Mouse (Mus musculus) cerebellum, adult 2 months (tissue): Measurements from ENCODE around the gene Efemp1. TPM values are rescaled to one million over a fixed set of nuclear protein-coding genes. Genes with fewer than 3 reads are reported as not detected.

ENCODE experiments used
- DNase-seq, 2 experiments: peaks; one replicate each; pipeline ENCODE4 v3.0.0; 2021
- H3K27ac ChIP-seq: fragments of 200-500 bp; 2 replicates; pipeline ENCODE4 v1.5.1; 2012; ENCODE audit warnings: low read length, control low read depth, inconsistent platforms; ENCODE audit not compliant: insufficient read depth
- H3K27me3 ChIP-seq: fragments of 200-500 bp; 2 replicates; pipeline ENCODE4 v1.6.1; 2012; ENCODE audit warnings: inconsistent platforms, mild to moderate bottlenecking, low read length, moderate library complexity; ENCODE audit not compliant: control insufficient read depth, insufficient read depth
- H3K4me1 ChIP-seq: fragments of 200-500 bp; 2 replicates; pipeline ENCODE4 v1.6.1; 2011; ENCODE audit warnings: low read length; ENCODE audit not compliant: control insufficient read depth, insufficient read depth
- H3K4me3 ChIP-seq: fragments of 200-500 bp; replicated peaks from 2 replicates; pipeline ENCODE3; 2011; ENCODE audit warnings: mild to moderate bottlenecking, low read depth, low read length, control low read depth; ENCODE audit not compliant: insufficient read depth
- CTCF ChIP-seq: fragments of 200-500 bp; IDR thresholded peaks from 2 replicates; pipeline ENCODE4 v1.5.1; 2011; ENCODE audit warnings: low read depth, mild to moderate bottlenecking, control low read depth, low read length, moderate library complexity, borderline replicate concordance; ENCODE audit not compliant: insufficient read depth
- POLR2A ChIP-seq: fragments of 200-500 bp; IDR thresholded peaks from 2 replicates; pipeline ENCODE4 v1.6.1; 2011; ENCODE audit warnings: low read length, control low read depth, borderline replicate concordance; ENCODE audit not compliant: insufficient read depth
- WGBS: fragments of 180-500 bp; shearing (Covaris S2); methylation state at CpG from one replicate; pipeline ENCODE4 v1.1.7; 2018; 5-methylcytosine and 5-hydroxymethylcytosine counted together
- polyA plus RNA-seq: library from polyadenylated mRNA; depleted of rRNA; stranded (reverse); fragments of >200 nt; gene quantifications from 2 replicates; pipeline ENCODE4 v1.2.3, GENCODE M21; 2012

Gene Efemp1
- polyA plus RNA-seq, 1 experiment = 11.6 TPM

GRCm38 (mm10) chr11:28899420-28899819 lies 46.4 kb downstream of the Efemp1 start:
- Histone ChIP-seq H3K27me3 (no peaks in the 10 kb centered on the region), H3K4me3 (no peak overlapping the region), H3K4me1 (no peaks in the 10 kb centered on the region), H3K27ac (no peak overlapping the region)
- WGBS = 11% methylated on average over 1 of the region's 1 CpGs
- TF ChIP-seq CTCF = no peak
- DNase-seq = no peak

DNA sequence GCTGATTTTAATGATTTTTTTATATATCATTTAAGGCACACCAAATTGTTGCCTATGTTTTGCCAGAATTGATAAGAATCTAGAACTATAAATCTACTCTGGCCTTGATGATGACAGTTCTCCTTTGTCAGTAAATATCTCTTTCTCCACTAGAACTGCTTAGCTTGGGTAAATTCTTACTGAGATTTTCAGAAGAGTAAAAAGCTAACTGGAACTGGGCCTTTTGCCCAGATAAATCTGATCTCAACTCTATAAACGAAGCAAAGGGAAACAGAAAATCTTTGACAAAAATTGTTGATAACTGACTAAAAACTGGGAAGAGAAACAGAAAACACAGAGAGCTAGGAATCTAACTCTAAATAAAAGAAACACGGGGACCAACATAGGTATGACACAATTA lies 51.6 kb downstream of the Efemp1 start:
- no peak for TF ChIP-seq POLR2A
- TF ChIP-seq CTCF = no peak
- H3K4me1 ChIP-seq = no peaks in the 10 kb centered on the region
- WGBS = 72% methylated on average over 2 of the region's 2 CpGs
- no peak overlapping the region for H3K27ac ChIP-seq
- H3K4me3 ChIP-seq = no peak overlapping the region
- H3K27me3 ChIP-seq = no peaks in the 10 kb centered on the region
- DNase-seq = no peak

- no peak overlapping the region for H3K4me3 ChIP-seq
- no peaks in the 10 kb centered on the region for H3K4me1 ChIP-seq
- H3K27me3 ChIP-seq = no peaks in the 10 kb centered on the region
- WGBS = 66% methylated on average over 3 of the region's 3 CpGs
- H3K27ac ChIP-seq = no peak overlapping the region
- peak in 1 of 2 experiments; percentile 2 for DNase-seq
- TF ChIP-seq POLR2A = no peak
- TF ChIP-seq CTCF = no peak
Measured at GRCm38 (mm10) chr11:28906288-28906687, 53.3 kb downstream of the Efemp1 start.

DNA sequence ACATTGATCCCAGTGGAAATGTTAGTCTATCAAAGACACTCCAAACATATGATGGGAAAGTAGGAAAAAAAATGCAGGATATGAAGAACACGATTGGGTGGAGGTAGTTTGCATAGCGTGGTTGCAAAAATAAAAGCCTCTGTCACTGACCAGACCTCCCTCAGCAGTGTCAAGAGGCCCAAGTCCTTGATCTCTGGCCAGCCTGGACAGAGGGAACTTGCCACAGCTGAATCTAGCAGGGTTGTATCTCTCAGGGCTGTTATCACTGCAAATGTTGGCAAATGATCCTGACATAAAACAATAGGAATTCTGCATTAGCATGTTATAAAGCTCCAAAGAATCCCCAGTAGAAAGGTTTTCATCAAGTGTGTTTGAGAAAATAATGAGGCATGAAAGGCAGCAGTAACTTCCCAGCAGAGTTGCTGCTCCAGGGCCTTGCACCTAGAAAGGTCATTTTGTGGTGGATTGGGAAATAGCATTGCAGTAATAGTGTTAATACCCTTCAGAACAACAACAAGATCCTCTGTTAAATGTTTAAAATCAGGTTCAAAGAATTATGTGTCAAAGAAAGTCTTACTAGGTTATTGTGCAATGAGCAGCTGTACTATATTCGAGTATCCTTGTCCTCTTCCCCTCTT lies 56.0 kb downstream of the Efemp1 start:
- no peak overlapping the region for H3K27ac ChIP-seq
- H3K27me3 ChIP-seq = no peaks in the 10 kb centered on the region
- H3K4me1 ChIP-seq = no peaks in the 10 kb centered on the region

DNA sequence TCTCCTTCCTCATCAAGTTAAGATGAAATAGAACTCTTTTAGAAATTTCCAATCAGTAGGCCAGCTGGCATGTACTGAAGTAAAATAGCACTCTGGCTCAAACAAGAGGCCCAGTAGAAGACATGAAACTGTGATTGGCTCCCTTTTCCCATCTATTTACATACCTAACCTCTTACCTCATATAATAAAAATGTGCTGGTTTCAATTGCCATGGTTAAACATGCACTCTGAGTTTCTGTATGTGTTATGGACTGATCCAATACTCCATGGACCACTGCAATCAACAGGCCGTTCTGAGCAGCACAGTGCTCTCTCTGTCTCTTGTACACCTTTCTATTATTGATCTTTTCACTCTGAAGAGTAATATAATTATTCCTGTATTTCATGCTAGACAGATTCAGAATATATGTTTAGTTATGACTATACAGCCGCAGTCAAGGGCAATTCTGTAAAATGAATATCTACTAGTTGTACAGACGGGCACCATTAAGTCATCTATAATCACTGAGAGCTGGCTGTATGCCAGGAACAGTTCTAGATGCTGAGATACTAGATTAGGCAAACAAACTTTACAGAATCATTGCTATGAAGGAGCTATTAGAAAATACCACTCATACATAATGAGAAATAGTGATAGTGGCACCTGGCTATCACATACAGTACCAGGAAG lies 59.6 kb downstream of the Efemp1 start:
- TF ChIP-seq CTCF (no peak), POLR2A (no peak)
- Histone ChIP-seq H3K27ac (no peak overlapping the region), H3K4me3 (no peak overlapping the region), H3K27me3 (no peaks in the 10 kb centered on the region), H3K4me1 (no peaks in the 10 kb centered on the region)
- WGBS = 87% methylated on average over 3 of the region's 3 CpGs
- no peak for DNase-seq

More for the DNA sequence above, 56.0 kb downstream of the Efemp1 start:
- TF ChIP-seq CTCF = no peak
- no peak for TF ChIP-seq POLR2A
- no peak overlapping the region for H3K4me3 ChIP-seq
- 53% methylated on average over 3 of the region's 3 CpGs for WGBS
- no peak for DNase-seq

DNA sequence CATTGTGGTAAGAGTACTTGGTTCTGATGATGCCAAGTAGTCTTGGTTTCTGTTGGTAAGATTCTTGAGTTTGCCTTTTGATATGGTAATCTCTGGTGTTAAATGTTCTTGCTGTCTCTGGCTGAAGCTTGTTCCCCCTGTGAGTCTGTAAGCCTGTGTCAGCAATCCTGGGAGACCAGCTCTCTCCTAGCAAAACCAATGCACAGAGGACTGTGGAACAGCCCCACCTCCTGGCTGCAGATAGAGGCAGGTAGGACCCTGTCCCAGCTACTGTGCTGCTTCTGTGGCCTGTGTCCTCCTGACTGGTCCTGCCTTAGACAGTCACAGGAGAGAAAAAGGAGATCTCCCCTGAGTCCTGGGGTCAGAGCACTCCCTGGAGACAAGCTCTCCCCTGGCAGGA lies 81.4 kb downstream of the Efemp1 start:
- Histone ChIP-seq H3K4me1 (no peaks in the 10 kb centered on the region), H3K27ac (no peak overlapping the region), H3K27me3 (no peaks in the 10 kb centered on the region), H3K4me3 (no peak overlapping the region)
- DNase-seq = no peak
- TF ChIP-seq POLR2A (no peak), CTCF (no peak)

- 74% methylated on average over 1 of the region's 1 CpGs for WGBS
- no peak overlapping the region for H3K27ac ChIP-seq
- H3K4me1 ChIP-seq = no peaks in the 10 kb centered on the region
- TF ChIP-seq CTCF (no peak), POLR2A (no peak)
- DNase-seq = no peak
- H3K27me3 ChIP-seq = no peaks in the 10 kb centered on the region
- H3K4me3 ChIP-seq = no peak overlapping the region
Measured at GRCm38 (mm10) chr11:28939651-28940050, 86.6 kb downstream of the Efemp1 start.

GRCm38 (mm10) chr11:28951586-28952210 lies 98.7 kb downstream of the Efemp1 start:
- Histone ChIP-seq H3K27ac (no peak overlapping the region), H3K4me3 (no peak overlapping the region), H3K27me3 (no peaks in the 10 kb centered on the region), H3K4me1 (no peaks in the 10 kb centered on the region)
- 34% methylated on average over 2 of the region's 2 CpGs for WGBS
- TF ChIP-seq POLR2A (no peak), CTCF (no peak)
- DNase-seq = no peak
